Mouse (Mus musculus): ENCODE data around the gene Spryd3.

Gene Spryd3

DNA sequence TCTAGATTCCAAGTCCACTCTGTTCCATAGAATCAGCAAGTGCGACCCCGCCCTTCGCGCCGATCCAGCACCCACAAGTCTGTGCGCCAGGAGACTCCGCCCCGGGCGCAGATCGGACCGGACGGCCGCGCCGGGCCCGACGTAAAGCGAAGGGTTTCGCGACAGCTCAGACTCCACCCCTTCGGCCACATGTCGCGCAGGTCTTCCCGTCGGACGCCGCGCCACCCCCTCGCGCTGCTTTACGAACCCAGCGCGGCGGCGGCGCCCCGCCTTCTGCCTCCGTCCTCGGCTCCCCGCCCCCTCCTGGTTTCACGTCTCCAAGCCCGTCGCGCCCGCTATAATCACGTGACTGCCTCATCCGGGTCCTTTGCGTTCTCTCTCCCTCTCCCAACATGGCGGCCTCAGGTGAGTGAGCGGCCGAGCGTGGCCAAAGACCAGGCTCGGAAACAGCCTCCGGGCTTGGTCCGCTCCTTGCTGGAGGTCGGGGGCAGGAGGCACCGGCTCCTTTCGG lies 62.4 kb downstream of the Spryd3 start, which contains the start of gene Eif4b:
Gene Eif4b, plus strand, starts transcription at position 215 of the 511 bp plus-strand sequence.
- in situ Hi-C loops (cut with MboI, MseI): no loop called here

DNA sequence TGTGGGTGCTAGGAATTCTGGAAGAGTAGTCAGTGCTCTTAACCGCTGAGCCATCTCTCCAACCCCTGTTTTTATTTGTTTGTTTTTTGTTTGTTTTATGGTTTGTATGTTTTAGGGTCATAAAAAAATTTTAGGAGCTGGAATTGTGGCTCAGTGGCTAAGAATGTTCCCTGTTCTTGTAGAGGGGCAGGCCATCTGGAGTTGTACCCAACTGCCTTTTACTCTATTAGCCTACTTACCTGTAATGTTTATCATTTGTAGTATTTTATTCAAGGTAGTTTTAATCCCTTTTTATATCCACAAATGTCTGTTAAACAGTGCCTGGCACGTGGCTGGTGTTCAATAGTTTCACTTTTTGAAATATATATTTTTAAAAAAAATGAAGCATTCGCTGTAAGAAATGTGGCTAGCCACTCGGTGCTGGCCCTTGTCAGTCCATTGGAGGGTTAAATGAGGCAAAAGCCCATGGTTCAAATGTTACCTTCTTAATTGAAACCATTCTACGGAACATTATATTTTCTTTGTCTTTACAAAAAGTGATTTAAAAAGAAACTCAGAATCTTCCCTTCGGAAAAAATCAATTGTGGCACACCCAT lies 63.0 kb downstream of the Spryd3 start:
- in situ Hi-C loops (cut with MboI, MseI): no loop called here

DNA sequence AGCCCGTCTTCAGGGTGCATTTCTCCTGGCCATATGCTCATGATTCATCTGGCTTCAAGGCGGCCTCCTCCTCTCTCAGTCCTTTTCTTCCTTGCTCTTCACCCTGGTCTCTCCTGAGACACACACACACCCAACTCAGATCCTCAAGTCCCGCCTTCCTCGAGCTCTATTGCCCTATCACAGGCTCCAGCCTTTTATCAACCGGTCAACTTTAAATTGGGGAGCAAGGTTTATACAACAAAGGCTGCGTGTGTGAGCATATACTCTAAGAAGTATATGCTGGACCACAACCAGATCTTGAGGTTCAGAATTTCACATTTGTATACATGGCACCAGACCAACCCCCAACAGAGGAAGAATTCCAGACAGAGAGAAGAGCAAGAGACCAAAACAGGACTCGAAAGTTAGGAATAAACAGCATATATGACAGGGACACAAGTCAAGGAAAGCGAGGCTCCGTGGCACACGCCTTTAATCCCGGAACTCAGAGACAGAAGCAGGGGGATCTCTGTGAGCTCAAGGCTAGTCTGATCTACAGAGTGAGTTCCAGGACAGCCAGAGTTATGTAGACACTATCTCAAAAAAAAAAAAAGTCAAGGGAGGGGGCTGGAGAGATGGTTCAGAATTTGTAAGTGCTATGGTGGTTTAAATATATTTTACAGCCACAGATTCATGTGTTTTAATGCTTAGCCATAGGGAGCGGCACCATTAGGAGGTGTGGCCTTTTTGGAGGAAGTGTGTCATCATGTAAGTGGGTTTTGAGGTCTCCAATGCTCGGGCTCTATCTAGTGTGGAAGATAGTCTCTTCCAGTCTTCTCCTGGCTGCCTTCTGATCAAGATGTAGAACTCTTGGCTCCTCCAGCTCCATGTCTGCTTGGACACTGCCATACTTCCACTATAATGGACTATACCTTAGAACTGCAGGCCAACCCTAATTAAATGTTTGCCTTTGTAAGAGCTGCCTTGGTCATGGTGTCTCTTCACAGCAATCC lies 65.3 kb downstream of the Spryd3 start:
- in situ Hi-C loops (cut with MboI, MseI): no loop called here

All from regulatory T cell (primary cell).